ENCODE assay signal across 30 mouse cellular contexts in genomic region chr1:71304588-71304987, GRCm38 (mm10).
"Had no signal": no experiment of that assay in that cellular context is flagged by ENCODE, and none has a peak within 500 bp of the region (broad histone marks: within the 10 kb centered on the region; RNA-seq: fewer than 3 reads in every experiment).

No protein-coding gene starts in this region.

- H3K9ac ChIP-seq: limb, embryonic 13.5 days; limb, embryonic 15.5 days; liver, embryonic 12.5 days; liver, embryonic 13.5 days; liver, embryonic 14.5 days; liver, embryonic 15.5 days; liver, postnatal 0 days; lung, embryonic 14.5 days; lung, embryonic 15.5 days; midbrain, embryonic 12.5 days; midbrain, embryonic 13.5 days; midbrain, embryonic 15.5 days; neural tube, embryonic 12.5 days had no signal

- DNase-seq: left cerebral cortex, postnatal 4 days; liver; liver, embryonic 13.5 days; liver, postnatal 0 days; lung, adult 18-20 months; lung, adult 2 months; lung, embryonic 14.5 days; lung, postnatal 10 days; lung, postnatal 14 days; lung, postnatal 36 days; lung, postnatal 4 days; midbrain, embryonic 14.5 days had no signal

- H3K4me3 ChIP-seq: left cerebral cortex, adult 2 months; limb, embryonic 13.5 days; limb, embryonic 15.5 days; liver, embryonic 12.5 days; liver, embryonic 13.5 days; liver, embryonic 15.5 days; lung, embryonic 15.5 days; megakaryocyte, embryonic 14.5 days; midbrain, embryonic 10.5 days; midbrain, embryonic 12.5 days; midbrain, embryonic 13.5 days; midbrain, embryonic 15.5 days; myocyte; neural tube, embryonic 12.5 days had no signal

- ATAC-seq: liver, embryonic 12.5 days; liver, postnatal 0 days; lung, postnatal 0 days; midbrain, embryonic 13.5 days; midbrain, embryonic 15.5 days; midbrain, embryonic 16.5 days had no signal

- H3K27ac ChIP-seq: left cerebral cortex, adult 2 months; limb, embryonic 13.5 days; limb, embryonic 15.5 days; liver, embryonic 12.5 days; liver, embryonic 13.5 days; liver, embryonic 14.5 days; liver, embryonic 15.5 days; lung, embryonic 15.5 days; macrophage; midbrain, embryonic 10.5 days; midbrain, embryonic 12.5 days; midbrain, embryonic 13.5 days; midbrain, embryonic 15.5 days; neural tube, embryonic 12.5 days had no signal

- H3K36me3 ChIP-seq: limb, embryonic 13.5 days; limb, embryonic 15.5 days; liver, embryonic 12.5 days; liver, embryonic 13.5 days; liver, embryonic 15.5 days; lung, embryonic 15.5 days; midbrain, embryonic 10.5 days; midbrain, embryonic 12.5 days; midbrain, embryonic 13.5 days; midbrain, embryonic 15.5 days; neural tube, embryonic 12.5 days had no signal

- H3K4me2 ChIP-seq: limb, embryonic 13.5 days; limb, embryonic 15.5 days; liver, embryonic 11.5 days; liver, embryonic 12.5 days; liver, embryonic 13.5 days; liver, embryonic 15.5 days; lung, embryonic 14.5 days; lung, embryonic 15.5 days; midbrain, embryonic 12.5 days; midbrain, embryonic 13.5 days; midbrain, embryonic 15.5 days; neural tube, embryonic 12.5 days had no signal

- H3K4me1 ChIP-seq: limb, embryonic 15.5 days; liver, embryonic 12.5 days; liver, embryonic 13.5 days; liver, embryonic 15.5 days; lung, embryonic 15.5 days; megakaryocyte, embryonic 14.5 days; neural tube, embryonic 12.5 days had no signal

- H3K27me3 ChIP-seq: limb, embryonic 13.5 days; limb, embryonic 15.5 days; liver, embryonic 12.5 days; liver, embryonic 13.5 days; liver, embryonic 15.5 days; lung, embryonic 15.5 days; megakaryocyte, embryonic 14.5 days; midbrain, embryonic 12.5 days; midbrain, embryonic 13.5 days; midbrain, embryonic 15.5 days; neural tube, embryonic 12.5 days had no signal

- H3K9me3 ChIP-seq: limb, embryonic 13.5 days; limb, embryonic 15.5 days; liver, embryonic 12.5 days; liver, embryonic 13.5 days; liver, embryonic 15.5 days; lung, embryonic 15.5 days; midbrain, embryonic 10.5 days; midbrain, embryonic 12.5 days; midbrain, embryonic 13.5 days; midbrain, embryonic 15.5 days; neural tube, embryonic 12.5 days had no signal
